Mouse (Mus musculus) brown adipose tissue, adult 24 weeks (tissue): ENCODE measurements around the gene Atf2. TPM values are rescaled to one million over a fixed set of nuclear protein-coding genes. Genes with fewer than 3 reads are reported as not detected.
"Not testable (repeated sequence)": the region's sequence is repeated elsewhere in the genome, so short reads cannot be mapped to it uniquely, and the experiment has no call there.

Source experiments
- H3K27ac ChIP-seq: fragments of 200-500 bp; replicated peaks from 2 replicates; pipeline ENCODE4 v1.5.1; 2012; ENCODE audit warnings: low read depth, mild to moderate bottlenecking, low read length
- H3K4me1 ChIP-seq: fragments of 200-500 bp; 2 replicates; pipeline ENCODE4 v1.6.1; 2012; ENCODE audit warnings: low read length, mixed read lengths; ENCODE audit not compliant: control insufficient read depth, insufficient read depth, insufficient read length
- H3K4me3 ChIP-seq: fragments of 200-500 bp; 2 replicates; pipeline ENCODE4 v1.5.1; 2012; ENCODE audit warnings: low read depth, mild to moderate bottlenecking, low read length, moderate library complexity; ENCODE audit not compliant: insufficient read depth
- polyA plus RNA-seq: library from polyadenylated mRNA; stranded (reverse); fragments of >200 nt; gene quantifications from 2 replicates; pipeline ENCODE4 v1.2.4, GENCODE M21; 2012; ENCODE audit not compliant: missing spikeins, insufficient read depth, insufficient read length

The Atf2 gene
- polyA plus RNA-seq, 1 experiment = 76.1 TPM

DNA sequence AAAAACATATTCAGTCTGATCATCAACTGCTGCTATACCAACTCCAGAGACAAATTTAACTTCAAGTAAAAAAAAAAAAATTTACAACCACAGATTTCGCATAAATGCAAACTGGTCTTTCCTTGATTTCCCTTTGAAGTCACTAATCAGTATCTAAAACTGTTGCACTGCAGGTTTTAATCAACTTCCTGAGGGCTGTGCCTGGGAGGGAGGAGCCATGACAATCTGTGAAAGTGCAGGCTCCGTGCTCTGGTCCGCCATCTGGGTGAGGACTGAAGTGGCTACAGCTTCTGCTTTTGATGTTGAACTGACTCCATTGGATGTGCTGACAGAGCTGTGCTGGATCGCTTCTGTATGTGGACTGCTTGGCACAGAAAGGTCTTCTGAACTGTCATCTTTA is 73.7 kb downstream of the Atf2 start:
- H3K4me3 ChIP-seq = no peak overlapping the region
- H3K27ac ChIP-seq = no peak overlapping the region
- H3K4me1 ChIP-seq = no peaks in the 10 kb centered on the region

DNA sequence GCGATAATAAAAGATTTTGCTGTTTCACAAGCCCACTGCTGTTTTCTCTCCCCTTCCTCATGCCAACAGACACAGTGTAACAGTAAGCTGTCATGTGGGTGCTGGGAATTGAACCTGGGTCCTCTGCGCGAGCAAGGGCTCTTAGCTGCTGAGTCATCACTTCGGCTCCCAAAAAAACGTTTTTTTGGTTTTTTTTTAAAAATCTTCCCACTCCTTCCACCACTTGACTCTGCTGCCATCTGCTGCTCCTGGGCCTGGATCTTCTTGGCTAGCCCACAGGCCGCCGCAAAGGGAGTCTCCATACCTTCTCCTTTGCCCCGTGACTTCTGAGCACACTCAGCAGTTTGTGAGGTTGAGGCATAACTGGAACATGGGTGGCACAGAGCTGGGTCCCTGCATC is 84.8 kb downstream of the Atf2 start:
- Histone ChIP-seq H3K4me3 (no peak overlapping the region), H3K27ac (no peak overlapping the region), H3K4me1 (no peaks in the 10 kb centered on the region)

DNA sequence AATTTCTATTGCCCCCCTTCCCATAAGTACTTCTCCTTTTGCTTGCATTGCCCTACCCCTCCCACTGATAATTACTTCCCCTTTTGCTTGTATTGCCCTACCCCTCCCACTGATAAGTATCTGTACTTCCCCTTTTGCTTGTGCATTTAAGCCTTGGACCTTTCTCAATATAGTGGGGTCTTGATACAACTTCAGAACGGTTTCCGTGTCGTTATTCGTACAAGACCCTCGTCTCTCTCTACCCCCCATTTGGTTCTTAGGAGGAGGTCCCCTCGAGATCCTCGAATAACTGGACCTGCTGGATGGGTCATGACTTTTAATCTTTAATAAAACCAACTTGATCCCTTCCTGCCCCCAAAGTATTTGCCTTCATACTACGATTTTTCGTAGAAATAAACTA is 92.3 kb downstream of the Atf2 start:
- not testable (repeated sequence) for H3K4me3 ChIP-seq, H3K27ac ChIP-seq, H3K4me1 ChIP-seq

DNA sequence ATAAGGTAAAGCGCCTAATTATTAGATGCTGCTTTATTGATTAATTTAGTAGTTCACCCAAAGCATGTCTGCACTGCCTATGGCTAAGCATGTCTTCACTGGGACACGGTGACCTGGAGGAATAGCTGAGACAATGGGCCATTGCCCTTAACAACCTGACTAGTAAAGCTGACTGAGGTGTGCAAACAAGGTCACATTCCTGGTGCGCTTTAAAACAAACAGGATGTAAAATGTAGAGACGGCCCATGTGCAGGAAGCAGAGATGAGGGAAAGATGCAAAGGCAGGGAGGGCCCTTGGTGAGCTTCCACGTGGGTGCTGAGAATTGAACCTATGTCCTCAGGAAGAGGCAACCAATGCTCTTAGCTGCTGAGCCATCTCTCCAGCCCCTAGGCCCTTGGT is 93.7 kb downstream of the Atf2 start:
- Histone ChIP-seq H3K4me1 (no peaks in the 10 kb centered on the region), H3K4me3 (no peak overlapping the region), H3K27ac (no peak overlapping the region)

DNA sequence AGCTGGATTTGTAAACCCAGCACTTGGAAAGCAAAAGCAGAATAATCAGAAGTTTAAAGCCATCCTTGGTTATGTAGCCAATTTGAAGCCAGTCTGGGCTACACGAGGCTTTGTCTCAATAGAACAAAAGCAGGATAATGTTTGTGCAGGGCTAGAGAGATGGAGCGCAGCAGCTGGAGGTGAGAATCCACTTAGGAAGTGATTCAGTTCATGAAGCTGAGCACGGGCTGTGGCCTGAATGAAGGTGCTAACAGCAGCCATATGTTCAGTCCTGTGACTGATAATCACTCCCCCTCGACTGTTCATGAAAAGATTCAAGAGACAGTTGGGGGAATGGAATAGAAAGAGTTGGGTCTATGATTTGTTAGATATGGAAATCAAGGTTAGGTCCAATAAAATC is 94.3 kb downstream of the Atf2 start:
- Histone ChIP-seq H3K4me1 (no peaks in the 10 kb centered on the region), H3K4me3 (no peak overlapping the region), H3K27ac (no peak overlapping the region)

DNA sequence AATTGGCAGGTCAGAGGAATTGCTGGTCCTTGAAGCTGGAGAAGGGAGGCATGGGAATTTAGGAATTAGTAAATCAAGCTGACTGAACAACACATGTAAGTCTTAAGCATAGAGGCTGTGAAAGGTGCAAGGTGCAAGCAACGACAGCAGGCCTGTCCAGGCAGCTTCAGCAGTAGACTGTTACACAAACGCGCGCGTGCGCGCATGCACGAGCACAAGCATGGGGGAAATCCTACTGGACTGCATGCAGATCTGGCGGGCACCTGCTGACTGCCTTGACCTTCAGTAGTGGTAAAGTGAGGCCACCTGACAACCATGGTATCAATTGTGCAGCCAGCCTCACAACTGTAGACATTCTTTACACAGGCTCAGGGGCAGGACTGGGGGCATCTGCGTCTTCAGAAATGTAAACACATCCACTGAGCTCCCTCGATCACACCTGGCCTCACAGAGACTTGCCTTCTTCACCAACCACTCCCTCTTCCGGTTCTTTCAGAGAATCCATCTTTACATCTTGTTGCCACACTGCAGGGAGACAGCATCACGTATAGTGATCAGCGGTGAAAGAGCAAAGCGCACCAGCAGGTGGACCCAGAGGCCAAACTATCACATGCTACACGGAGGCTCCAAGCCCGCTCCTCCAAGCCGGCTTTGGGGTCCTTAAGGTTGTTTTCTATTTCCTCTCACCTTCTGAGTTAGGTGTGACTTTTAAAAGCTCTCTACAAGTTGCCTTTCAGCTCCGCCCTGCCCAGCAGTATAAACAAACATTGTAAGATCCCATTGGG is 100.4 kb downstream of the Atf2 start:
- H3K27ac ChIP-seq = no peak overlapping the region
- H3K4me1 ChIP-seq = no peaks in the 10 kb centered on the region
- H3K4me3 ChIP-seq = no peak overlapping the region

DNA sequence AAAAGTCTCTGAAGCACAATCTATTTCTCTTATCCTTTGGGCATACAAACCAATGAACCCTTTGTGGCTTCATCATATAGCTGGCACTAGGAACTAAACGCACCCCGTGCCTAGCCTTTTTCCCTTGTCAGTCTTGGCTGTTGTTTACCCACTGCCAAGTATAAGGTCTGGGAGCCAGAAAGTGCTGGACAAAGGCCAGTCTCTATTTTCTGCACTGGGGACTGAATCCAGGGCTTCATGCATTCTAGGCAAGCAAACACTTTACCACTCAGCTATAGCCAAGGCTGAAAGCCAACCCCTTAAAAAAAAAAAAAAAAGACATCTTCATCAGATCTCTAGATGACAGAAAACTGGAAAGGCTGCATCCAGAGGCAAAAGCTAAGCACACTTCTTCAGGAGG is 102.1 kb downstream of the Atf2 start:
- H3K4me3 ChIP-seq = no peak overlapping the region
- H3K27ac ChIP-seq = no peak overlapping the region

DNA sequence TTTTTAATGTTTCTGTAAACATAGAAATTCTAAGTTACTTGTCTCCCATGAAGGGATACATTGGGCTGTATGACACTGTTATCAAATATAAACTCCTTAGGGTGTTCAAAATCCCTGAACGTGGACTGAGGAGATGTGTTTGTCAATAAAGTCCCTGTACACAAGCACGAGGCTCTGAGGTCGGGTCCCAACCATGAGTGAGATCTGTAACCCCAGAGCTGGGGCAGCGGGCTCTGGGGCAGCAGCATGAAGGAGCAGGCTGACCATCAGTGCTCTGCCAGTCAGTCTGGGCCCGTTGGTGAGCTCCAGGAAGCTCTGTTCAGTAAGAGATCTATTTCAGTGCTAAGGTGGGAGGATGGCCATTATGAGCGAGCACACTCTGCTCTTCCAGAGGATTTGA is 104.0 kb downstream of the Atf2 start:
- Histone ChIP-seq H3K4me1 (no peaks in the 10 kb centered on the region), H3K27ac (no peak overlapping the region), H3K4me3 (no peak overlapping the region)

More for the DNA sequence above, 102.1 kb downstream of the Atf2 start:
- H3K4me1 ChIP-seq = no peaks in the 10 kb centered on the region

DNA sequence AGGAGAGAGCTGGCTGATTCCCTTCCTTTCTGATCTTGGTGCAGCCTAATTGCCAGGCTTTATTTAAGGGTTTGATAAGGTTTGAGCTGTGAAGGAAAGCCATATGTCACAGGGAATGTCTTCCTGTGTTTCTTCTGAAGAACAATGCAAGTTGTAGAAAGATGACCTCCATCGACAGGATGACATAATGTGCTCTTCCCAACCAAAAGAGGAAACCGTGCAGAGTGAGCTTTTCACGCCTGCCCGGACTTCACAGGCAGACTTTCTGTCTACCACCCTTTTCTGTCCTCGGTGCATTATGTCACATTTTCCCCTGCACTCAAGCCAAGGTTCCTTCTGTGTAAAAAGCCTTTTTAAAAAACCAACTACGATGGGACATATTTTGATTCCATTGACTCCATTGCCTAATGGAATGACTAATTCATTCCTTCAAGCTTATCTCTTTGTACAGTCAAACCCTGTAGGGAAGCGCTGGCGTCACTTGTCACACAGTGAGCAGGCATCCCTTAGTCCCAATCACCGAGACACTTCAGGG is 110.0 kb downstream of the Atf2 start:
- Histone ChIP-seq H3K4me3 (no peak overlapping the region), H3K27ac (no peak overlapping the region)

DNA sequence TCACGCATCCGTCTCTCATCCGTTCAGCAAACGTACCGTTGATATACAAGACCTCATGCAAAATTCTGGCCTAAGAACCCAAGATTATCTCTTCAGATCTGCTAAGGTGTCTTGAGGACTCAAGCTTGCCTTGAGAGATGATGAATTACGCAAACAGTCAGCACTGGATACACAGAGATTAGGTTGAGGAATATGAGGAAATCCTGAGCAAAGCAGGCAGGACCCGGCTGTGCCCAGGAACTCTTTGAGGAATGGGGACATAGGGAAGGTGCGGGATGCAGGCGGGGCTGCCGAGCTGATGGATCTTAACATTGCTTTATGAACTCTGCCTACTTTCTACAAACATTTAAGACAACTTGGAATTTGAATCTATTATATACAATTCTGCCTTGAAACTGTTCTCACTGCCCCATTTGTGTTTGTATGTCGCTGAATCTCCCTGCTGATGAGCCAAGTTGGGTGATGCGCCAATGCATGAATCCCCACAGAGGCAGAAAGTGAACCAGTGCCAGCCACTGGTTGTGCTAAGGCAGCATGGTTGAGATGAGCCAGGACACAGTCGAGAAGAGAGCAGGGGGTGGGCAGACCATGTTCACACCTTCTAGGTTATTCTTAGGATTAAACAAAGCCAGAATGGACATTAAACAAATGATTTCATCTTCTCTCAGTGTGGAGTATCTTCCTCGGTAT is 112.0 kb downstream of the Atf2 start:
- H3K27ac ChIP-seq = no peak overlapping the region
- peaks cover 1% of the 10 kb centered on the region; the same call in 1 of the 2 replicates for H3K4me1 ChIP-seq
- H3K4me3 ChIP-seq = no peak overlapping the region

More for the DNA sequence above, 110.0 kb downstream of the Atf2 start:
- no peaks in the 10 kb centered on the region for H3K4me1 ChIP-seq

DNA sequence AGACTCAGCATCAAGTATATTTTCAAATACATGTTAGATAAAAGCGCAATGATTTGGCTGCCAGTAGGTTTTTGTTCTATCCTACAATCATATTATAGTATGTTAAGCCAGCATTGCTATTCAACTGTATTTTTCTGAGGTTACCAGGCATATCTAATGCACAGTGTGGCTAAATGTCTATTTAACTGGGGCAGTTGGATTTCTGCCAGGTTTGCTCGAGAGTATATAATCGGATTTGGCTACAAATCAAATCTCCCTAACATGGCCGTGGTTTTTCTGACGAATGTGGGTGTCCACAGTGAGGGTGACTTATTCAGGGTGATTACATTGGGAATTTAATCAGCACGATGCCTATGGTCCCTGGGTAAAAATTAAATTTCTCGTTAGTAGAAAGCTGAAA is 112.6 kb downstream of the Atf2 start:
- H3K27ac ChIP-seq = no peak overlapping the region
- H3K4me1 ChIP-seq = peaks cover 2% of the 10 kb centered on the region; the same call in 1 of the 2 replicates
- no peak overlapping the region for H3K4me3 ChIP-seq

DNA sequence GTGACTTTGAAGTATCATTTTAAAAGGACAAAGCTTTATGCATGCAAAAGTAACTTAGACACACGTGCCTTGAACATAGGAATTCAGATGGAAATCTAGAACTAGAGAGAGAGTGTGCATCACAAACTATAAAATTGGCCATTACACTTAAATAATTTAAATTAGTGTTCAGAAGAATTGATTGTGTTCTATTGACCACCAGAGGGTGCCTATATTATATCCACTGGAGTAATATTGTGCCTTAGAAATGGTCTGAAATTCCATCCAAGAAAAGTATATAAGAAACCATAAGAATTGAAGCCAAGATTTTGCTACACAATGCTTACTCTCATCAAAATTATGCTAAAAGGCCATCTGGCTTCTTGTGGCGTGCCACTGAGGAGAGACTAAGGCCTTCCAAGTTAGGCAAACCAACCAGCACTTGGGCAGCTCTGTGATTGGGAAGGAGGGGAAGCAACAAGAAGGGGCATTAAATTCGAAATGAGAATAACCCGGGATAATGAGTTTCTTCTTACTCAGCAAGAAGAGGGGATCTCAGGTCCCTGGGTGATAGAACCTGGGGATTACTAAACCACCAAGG is 113.3 kb downstream of the Atf2 start:
- Histone ChIP-seq H3K4me3 (no peak overlapping the region), H3K4me1 (peaks cover 2% of the 10 kb centered on the region; the same call in 1 of the 2 replicates), H3K27ac (no peak overlapping the region)

DNA sequence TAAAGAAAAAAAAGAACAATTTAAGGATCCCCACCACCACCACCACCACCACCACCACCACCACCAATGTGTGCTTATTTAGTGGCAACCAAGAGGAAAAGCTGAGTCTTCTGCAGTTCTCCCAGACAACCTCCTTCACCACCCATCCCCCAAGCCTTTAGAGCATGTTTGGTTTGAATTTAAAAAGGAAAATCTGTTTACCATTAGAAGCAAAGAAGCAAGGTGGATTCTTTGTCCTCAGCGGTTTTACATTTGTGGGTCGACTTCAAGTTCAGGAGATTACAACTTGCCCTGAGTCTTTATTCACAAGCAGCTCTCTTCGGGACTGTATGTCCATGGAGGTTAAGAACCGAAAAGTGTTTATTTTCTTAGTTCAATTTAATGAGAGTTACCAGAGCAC is 115.5 kb downstream of the Atf2 start:
- Histone ChIP-seq H3K27ac (no peak overlapping the region), H3K4me1 (peaks cover 2% of the 10 kb centered on the region; the same call in 1 of the 2 replicates), H3K4me3 (no peak overlapping the region)

DNA sequence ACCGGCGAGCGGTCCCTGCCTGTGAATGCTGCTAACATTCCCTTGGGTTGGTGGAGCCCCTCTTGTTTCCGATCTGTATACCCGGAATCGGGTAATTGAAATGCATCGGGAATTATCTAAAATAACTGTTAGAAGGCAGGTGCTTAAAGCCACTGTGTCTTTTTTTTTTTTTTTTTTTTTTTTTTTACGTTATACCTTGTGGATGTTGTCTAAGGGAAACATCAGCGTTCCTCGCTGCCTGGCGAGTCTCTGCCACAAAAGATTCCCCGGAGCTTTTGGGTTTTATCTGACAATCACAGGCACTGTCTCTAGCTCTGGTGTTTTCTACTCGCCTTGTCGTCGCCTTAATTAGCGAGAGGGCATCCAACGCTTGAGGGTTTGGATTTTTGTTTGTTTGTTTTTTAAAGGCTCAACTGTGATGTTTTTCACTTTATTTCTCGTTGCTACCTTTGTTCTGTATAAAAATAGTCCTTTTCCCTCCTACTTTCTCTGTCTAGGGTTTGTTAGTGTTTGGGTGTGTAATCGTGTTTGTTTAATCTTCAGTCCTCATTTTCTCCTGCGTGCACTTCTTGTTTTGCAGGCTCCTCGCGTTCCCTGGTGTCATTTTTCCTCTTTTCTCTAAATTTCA is 116.6 kb downstream of the Atf2 start:
- Histone ChIP-seq H3K4me1 (peaks cover 2% of the 10 kb centered on the region; the same call in 1 of the 2 replicates), H3K4me3 (peak overlapping the region; percentile 94), H3K27ac (no peak overlapping the region)
